Mouse (Mus musculus) frontal cortex, adult (tissue): Measurements from ENCODE around the gene Med23.

Experiments used
- ATAC-seq: cut with Nextera tagmentation; 2 replicates; pipeline ENCODE4 v1.9.2; 2017; ENCODE audit warnings: mild to moderate bottlenecking, moderate library complexity, mixed read lengths; ENCODE audit not compliant: low TSS enrichment

Med23 gene

DNA sequence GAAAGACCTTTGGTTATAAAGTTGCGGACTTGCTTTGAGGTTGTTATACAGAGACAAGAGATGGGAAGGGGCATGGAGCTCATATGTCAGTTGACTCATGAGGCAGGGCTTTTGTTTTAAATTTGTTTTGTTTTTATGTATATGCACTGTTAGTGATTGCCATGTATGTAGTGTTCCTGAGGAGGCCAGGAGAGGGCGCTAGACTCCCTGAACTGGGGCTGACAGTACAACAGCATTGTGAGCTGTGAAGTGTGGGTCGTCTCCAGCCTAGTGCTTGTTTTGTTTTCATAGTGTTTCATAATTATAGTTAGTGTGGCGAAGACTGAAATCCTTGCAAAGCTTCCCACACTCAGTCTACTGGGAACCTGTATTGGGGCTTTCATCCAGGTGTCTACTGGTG is 3.8 kb downstream of the Med23 start:
- no peak for ATAC-seq

DNA sequence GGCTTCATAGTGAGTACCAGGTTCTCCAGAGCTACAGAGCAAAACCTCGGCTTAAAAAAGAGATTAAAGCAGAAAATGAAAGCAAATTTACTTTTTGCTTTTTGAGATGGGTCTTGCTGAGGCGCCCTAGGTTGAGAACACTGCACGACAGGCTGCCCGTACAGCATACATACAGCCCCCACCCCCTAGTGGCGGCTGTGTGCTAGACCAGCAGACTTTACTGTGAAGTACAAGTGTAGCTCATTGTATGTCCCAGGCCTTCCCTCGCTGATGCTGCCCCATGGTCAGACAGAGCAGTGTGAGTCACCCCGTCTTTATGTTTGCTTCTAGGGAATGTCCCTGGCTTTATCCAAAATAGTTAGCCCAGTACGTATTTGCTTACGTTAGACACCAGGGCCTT is 16.2 kb downstream of the Med23 start:
- peak; percentile 74 for ATAC-seq

DNA sequence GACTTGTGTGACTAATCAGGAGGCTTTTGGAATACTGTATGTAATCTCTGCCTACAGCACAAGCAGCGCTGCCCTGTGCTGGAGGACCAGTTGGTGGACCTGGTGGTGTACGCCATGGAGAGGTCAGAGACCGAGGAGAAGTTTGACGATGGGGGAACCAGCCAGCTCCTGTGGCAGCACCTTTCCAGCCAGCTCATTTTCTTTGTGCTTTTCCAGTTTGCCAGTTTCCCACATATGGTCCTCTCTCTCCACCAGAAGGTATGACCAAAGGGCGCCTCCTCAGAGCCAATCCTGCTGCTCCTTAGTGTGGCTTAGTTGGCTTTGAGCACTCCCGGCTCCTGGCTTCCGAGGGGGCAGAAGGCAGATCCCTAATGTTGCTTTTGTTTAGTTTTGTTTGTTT is 18.6 kb downstream of the Med23 start:
- ATAC-seq: no peak

DNA sequence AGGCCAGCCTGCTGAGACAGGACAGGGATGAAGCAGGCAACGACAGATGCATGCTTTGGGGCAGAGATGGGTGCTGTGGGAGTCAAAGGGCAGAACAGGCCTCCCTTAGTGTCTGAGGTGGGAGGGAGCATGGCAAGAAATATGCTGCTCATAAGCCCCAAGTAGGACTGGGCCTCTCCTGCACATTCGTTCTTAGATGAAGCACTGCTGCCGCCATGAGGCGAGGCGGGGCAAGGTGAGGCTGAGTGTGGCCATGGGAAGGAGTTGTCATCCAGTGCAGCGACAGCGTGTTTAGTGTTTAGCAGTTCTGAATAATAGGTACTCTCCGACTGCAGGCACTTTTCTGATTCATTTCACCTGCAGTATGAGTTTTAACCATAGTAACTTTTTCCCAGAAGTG is 26.1 kb downstream of the Med23 start:
- ATAC-seq: 0 out of 2 replicates have a peak, but pooled peaks have one; percentile 23

DNA sequence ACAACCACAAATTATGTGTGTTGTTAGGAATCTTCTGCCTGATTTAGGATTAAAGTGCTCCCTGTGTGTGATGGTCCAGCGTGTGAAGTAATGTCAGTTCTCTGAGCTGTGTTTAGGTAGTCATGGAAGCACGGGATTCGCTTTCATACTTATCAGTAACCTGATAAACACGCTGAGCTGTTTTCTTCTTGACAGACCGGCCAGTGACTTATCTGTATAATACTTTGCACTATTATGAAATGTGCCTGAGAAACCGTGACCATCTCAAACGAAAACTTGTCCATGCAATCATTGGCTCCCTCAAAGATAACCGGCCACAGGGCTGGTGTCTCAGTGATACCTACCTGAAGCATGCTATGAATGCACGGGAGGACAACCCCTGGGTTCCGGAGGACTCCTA is 35.8 kb downstream of the Med23 start:
- ATAC-seq: no peak

DNA sequence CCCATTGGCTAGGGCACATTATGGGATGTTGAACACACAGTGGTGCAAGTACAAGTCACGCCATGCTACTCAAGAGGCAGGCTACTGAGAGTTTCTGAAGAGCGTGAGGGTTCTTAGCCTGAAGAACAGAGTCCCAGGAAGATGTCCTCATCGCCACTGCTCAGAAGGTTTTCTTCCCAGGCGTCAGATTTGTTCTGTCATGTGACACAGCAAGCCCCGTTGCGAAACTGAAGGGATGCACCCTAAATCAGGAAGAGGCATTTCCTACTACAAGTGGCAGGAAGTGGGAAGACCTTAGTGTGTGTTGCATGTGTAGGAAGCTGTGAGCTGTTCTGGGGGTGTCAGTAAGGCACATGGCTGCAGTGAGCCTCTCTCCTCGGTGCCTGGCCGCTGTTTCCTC is 41.4 kb downstream of the Med23 start:
- ATAC-seq: peak; percentile 80

DNA sequence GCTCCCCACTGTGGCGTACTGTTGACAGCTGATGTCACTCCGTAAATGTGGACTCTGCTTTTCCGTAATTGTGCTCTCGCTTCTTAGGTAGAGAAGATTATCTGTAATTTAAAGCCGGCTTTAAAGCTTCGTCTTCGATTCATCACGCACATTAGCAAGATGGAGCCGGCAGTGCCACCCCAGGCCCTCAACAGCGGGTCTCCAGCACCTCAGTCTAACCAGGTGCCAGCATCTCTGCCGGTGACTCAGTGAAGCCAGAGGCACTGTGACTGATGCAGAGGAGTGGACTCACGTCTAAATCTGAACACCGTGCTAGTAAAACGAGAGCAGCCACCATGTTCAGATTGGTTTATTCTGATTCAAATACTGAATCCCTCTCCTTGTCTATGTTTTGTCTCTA is 42.8 kb downstream of the Med23 start:
- ATAC-seq: no peak

DNA sequence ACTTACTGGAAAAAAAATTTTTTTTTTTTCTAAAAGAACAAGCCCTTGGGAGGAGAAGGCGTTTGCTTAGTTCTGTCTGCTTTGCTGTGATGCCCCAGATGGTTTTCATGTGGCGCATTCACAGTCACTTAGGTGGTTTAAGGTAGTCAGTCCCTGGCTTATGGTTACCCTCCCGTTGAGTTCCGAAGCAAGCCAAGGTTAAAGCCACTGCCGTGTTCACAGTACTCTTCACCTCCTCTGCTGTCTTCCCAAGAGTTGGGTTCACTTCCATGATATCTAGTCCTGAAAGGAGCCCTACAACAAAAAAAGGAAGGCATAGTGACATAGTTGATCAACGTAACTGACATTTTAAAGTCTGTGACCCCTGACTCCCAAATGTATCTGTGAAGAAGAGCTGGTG is 45.7 kb downstream of the Med23 start:
- ATAC-seq: no peak

DNA sequence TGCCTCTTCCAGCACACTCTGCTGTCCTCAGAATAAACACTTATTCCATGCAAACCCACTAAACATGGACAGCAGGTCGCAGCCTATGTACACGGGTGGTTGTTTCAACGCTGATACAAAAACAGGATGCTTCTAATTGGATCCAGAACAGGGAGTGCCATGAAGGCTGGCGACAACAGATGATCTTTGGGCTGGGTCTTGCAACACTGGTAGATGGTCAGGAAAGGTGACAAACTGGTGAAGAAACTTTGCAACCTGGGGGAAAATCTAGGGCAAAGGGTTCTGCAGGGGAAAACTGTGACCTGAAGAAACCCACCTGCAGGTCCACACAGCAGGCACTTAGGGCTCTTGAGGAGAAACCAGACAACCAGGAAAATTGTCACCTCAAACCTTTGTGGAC is 53.2 kb downstream of the Med23 start:
- no peak for ATAC-seq

DNA sequence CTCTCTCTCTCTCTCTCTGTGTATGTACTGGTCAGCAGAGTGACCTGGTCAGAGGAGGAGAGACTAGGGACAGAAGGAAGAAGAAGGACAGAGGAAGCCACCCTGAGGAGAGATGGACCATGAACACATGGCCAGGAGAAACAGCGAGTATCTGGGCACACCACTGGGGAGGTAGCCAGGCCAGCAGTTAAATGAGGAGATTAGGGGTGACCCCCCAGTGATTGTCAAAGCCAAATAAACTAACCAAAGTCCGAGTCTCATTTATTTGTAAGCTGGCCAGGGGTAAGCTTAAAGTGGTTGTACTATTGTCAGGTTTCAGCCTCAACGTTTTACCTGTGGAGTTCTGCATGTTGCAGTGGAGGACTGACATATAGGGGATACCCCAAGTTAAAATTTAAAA is 54.5 kb downstream of the Med23 start:
- ATAC-seq: no peak

DNA sequence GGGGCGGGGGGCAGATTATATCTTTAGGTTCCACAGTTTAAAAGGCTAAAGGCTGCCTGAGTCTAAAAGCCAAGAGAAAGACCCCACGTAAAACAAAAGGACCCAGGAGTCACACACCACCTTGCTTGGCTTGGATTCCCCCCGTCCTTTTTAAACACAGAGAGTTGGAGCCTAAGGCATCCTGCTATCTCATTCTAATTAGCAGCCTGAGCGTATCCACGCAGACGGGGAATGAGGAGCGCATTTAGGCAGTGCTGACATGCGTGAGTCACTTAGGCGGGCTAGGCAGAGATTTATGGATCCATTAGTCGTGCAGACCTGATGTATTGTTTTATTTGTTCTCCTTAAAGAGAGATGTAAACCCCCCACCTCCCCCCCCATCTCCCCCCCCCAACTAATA is 56.6 kb downstream of the Med23 start:
- peak; percentile 52; the same call in 1 of the 2 replicates for ATAC-seq

DNA sequence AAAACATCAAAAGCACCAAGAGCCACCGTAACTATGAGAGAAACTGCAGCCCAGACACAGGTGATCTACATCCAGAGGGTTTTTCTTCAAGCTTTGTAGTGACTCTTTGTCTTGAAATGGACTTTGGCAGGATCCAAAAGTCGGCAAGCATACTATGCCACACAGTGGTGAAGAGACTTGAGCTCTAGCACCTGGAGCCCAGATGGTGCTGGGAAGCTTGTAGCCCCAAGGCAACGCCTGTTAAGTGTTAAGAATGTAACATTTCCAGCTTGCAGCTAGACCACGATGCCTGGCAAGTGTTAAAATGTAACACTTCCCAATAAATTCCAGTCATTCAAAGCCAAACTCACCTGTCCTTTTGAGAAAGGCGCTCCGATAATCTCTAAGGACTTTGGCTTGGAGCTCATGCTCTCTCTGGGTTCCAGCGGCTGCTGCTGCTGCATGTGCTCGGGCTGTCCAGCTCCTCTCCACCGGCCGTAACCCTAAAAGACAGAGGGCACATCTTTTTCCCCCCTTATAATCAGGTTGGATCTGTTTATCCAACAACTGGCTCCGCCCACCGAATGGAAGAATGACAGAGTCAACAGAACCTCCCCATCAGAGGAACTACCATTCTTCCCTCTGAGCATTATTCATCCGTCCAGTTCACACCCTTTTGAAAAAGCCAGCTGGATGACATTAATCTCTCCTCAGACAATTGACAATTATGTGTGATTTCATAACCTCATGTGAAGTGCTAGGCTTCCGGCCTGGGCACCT is 57.4 kb downstream of the Med23 start, which contains the start of gene Arg1:
Arg1 (minus strand) TSS at position 523 of the 759 bp plus-strand sequence.
- ATAC-seq: peak; percentile 72; the same call in 1 of the 2 replicates

DNA sequence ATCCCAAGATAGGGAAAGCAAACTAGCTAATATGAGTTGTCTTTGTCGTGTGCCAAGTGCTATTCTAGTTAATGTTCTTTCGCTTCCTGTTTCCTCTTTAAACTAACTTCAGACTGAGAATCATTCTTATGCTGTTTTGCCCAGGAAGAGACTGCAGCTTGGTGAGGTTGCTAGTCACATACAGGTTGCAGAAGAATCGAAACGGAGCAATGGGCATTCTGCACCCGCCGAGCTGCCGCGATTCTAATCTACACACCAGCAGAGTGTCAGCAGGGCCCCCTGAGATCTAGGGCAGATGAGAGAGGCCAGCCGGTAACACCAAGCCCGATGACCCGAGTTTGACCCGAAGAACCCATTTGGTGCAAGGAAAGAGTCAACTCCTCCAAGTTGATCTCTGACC is 58.3 kb downstream of the Med23 start:
- no peak for ATAC-seq

DNA sequence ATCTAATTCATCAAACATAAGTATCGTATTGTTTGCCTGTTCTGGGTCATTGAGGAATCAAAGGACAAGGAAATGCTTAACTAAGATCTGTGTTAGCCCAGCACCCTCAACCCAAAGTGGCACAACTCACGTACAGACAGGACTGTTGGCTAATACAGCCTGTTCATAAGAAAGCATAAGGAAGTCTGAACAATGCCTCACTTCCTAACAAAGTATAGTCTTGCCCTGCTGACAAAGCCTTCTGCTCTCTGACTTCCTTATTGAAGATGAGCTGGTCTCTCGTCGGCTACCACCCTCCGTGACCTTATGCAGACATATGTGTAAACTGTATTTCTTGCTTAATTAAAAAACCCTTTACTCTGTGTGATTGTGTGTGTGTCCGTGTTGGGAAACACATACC is 60.4 kb downstream of the Med23 start:
- no peak for ATAC-seq

DNA sequence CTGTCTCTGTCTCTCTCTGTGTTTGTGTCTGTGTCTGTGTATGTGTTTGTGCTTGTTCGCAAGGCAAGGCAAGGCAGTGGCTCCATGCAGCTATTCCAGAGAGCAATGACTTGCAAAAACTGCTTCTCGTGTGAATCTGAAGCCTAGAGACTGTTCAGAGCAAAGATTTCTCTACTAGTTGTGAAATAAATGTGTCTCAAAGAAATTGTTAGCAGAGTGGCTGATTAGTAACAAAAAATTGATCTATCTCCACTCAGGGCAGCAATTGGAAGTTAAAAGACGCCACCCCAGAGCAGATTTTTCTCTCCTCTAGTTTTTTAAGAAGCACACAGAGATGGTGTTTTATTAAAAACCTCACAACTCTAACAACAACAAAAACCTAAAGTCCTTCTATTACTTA is 78.1 kb downstream of the Med23 start:
- no peak for ATAC-seq

DNA sequence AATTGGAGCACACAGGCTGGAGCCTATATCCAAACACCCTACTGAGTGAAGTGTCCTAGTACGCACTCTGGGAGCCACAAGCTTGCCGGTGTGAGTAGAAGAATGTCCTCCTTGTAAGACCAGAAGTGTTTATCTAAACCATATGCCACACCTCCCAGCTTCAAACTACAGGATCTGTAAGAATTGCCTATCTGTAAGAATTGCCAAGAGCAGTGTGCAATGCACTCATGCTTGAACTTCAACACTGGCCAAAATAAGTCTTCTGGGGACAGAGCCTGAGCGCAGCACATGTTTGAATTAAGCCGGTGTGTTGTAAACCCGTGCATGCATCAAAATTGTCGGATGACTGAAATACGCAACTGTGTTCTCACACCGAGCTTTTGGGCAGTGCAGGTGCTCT is 78.5 kb downstream of the Med23 start:
- ATAC-seq: no peak

DNA sequence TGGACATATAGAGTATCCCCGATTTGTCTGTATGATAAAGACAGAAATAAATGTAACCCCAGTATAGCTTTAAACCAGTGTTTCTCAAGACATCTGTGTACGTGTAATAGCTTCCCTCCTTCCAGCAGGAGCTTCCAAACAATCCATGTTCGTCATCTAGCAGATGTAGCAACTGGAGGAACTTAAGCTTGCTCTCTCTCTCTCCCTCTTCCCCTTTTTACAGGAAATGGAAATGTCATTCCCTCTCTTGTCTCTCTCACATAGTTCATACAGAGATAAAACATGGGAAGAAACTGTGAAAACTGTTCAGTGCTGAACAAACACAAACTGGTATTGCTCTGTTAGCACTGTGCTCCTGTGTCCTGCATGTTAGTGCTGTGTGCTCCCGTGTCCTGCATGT is 80.4 kb downstream of the Med23 start:
- ATAC-seq: no peak

DNA sequence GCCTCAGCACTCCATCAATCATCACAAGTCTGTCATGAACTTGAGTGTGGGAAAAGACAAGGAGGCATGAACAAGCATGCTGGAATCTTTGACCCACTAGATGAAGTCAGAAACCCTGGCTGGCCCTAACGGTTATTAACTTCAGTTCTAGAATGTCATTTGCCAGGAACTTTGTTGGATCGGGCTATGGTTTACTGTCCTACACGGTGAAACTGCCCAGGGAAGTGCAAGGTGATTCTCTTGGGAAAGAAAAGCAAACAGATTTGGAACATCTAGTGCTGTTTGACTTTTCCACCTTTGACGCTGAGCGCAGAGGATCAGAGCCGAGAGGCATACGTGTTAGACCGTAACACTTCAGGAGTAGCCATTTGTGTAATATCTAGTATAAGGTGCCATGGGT is 81.8 kb downstream of the Med23 start:
- ATAC-seq: no peak

DNA sequence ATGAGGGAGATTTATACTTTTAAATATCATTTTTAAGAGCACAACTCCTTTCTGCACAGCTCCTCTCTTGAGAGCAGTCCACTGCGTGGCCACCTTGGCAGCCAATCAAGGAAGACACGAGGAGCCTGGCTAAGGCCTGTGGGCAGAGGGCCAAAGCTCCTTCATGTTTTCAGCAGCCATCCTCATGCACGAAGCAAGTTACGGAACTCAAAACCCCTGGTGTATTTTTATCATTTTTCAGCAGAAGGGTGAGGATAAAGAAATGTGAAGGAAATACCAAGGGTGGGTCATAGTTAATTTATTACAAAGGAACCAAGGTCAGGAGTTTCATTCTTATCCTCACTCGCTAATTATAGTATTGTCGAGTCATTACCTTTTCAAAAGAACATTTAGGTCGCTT is 82.8 kb downstream of the Med23 start:
- no peak for ATAC-seq

DNA sequence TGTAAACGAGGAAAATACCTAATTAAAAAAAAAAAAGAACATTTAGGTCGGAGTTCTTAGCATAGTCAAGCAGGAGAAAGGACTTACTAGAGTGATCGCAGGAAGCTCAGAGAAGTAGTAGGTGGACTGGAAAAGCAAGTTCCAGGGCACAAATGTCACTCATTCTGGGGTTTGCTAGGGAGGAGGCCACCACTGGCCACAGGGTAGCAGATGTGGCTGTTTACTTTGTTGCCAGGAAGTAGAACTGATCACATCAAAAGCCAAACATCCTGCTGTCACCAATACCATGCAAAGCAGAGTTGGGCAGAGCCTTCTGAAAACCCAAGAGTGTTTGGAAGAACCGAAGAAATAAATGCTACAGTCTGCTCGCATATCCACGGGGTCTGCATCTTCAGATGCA is 84.1 kb downstream of the Med23 start:
- ATAC-seq: no peak

DNA sequence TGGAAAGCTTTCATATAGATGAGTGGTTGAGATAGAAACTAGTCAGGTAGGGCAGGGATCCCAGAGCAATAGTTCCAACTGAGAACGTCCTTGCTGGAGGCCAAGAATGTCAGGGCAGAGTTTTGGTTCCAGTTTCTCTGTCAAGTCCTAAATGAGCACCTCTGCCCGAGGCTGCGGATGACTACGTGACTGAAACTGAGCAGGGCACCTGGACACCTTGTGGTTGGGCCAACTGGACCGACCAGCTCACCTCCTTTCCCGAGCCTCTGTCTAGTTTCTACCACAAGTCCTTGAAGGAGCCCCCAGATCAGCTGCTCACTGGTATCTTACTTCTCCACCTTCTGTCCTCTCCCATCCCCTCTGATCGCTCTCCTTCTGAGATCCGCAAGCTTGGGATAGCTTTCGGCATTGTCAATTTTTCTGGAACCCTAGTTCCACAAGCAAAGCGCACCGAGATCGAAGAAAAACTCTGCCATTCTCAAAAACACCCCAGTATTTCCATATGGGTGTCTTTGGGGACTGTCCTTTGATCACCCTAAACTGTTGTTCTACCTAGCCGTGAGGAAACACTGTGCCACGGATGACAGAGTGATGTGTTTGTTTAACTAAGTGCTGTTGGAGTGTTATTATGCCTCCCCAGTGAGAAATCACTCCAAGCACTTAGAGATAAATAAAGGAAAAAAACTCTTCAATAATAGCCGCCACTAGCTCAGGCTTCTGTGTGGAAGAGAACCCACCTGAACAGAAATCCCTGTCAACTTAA is 88.7 kb downstream of the Med23 start:
- ATAC-seq: no peak

DNA sequence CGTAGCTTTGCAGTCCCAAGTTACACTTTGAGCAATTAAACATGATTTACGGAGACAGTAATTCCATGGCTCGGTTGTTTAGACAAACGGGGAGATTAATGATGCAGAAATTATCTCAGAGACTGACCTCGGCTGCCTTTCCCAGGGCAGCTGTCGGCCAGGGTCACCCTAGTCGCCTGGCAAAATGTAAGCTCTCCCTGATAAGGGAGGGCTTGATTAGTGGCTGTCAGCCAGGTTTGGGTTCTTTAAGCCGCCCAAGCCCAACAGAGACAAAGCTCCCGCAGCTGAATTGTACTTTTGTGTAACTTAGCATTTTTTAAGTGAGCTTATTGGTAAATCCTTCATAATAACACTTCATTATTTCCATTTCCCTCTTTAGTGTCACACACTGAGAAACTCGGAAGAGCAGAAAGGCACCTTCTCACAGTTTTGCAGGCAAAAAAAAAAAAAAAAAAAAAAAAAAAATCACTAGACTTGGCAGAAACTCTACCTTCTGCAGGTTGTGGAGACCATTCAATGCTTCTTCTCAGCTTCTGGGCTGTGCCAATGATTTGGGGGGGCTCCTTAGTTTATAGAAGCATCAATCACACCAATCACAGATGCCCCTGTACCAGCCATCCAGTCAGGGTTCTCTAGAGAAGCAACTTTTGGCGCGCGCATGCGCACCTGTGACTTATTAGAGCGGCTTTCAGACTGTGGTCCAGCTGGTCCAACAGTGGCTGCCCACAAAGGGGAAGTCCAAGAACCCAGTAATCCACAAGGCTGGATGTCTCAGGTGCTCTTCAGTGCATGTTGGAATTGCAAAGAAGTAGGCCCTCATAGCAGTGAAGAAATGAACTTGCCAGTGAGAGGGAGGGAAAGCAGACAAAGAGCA is 89.5 kb downstream of the Med23 start:
- no peak for ATAC-seq
